Mouse (Mus musculus) intestine, embryonic 14.5 days (tissue): ENCODE results near the gene Cxcl12. TPM values are rescaled to one million over a fixed set of nuclear protein-coding genes. Genes with fewer than 3 reads are reported as not detected.

Experiments
- ATAC-seq: fragments of 200-750 bp; cut with Nextera tagmentation; replicated peaks from 2 replicates; pipeline ENCODE4 v1.8.0; 2017; ENCODE audit warnings: low read depth, moderate number of reproducible peaks, moderate TSS enrichment, moderate library complexity; ENCODE audit not compliant: low FRiP score, low TSS enrichment
- DNase-seq: peaks from one replicate; pipeline ENCODE4 v3.0.0-alpha.2; 2018; ENCODE audit warnings: low spot score
- H3K27ac ChIP-seq: fragments of 300-500 bp; sonication (generic); 2 replicates; pipeline ENCODE4 v1.5.1; 2014; ENCODE audit warnings: low read depth, mild to moderate bottlenecking, control low read depth
- H3K27me3 ChIP-seq: fragments of 300-500 bp; sonication (generic); replicated peaks from 2 replicates; pipeline ENCODE4 v1.6.1; 2014; ENCODE audit warnings: low read length, control low read depth; ENCODE audit not compliant: control insufficient read depth, insufficient read depth
- H3K36me3 ChIP-seq: fragments of 300-500 bp; sonication (generic); 2 replicates; pipeline ENCODE4 v1.6.1; 2014; ENCODE audit warnings: low read length, control low read depth; ENCODE audit not compliant: control insufficient read depth, insufficient read depth
- H3K4me1 ChIP-seq: fragments of 300-500 bp; sonication (generic); replicated peaks from 2 replicates; pipeline ENCODE4 v1.6.1; 2014; ENCODE audit warnings: low read length, control low read depth, mixed read lengths; ENCODE audit not compliant: control insufficient read depth, insufficient read depth
- H3K4me2 ChIP-seq: fragments of 300-500 bp; sonication (generic); 2 replicates; pipeline ENCODE4 v1.6.1; 2014; ENCODE audit warnings: low read length
- H3K4me3 ChIP-seq: fragments of 300-500 bp; sonication (generic); 2 replicates; pipeline ENCODE4 v1.5.1; 2014; ENCODE audit warnings: low read depth, low read length, control low read depth, mixed read lengths
- H3K9ac ChIP-seq: fragments of 300-500 bp; sonication (generic); 2 replicates; pipeline ENCODE4 v1.6.1; 2014; ENCODE audit warnings: mild to moderate bottlenecking, low read length
- H3K9me3 ChIP-seq: fragments of 300-500 bp; sonication (generic); 2 replicates; pipeline ENCODE4 v1.6.1; 2016; ENCODE audit warnings: low read length, control low read depth; ENCODE audit not compliant: control insufficient read depth
- WGBS: fragments of 180-500 bp; shearing (Covaris S2); extraction: QIAGEN DNeasy Blood & Tissue Kit; methylation state at CpG from one replicate; pipeline ENCODE4 v1.1.7; 2014; 5-methylcytosine and 5-hydroxymethylcytosine counted together
- polyA plus RNA-seq: library from polyadenylated mRNA; unstranded; fragments of >200 nt; fragmentation: Nextera tagmentation; extraction: Ambion mirVana; gene quantifications from 2 replicates; pipeline ENCODE4 v1.2.1, GENCODE M21; 2014

The Cxcl12 gene
- polyA plus RNA-seq: 170 and 189 TPM in 2 replicates

DNA sequence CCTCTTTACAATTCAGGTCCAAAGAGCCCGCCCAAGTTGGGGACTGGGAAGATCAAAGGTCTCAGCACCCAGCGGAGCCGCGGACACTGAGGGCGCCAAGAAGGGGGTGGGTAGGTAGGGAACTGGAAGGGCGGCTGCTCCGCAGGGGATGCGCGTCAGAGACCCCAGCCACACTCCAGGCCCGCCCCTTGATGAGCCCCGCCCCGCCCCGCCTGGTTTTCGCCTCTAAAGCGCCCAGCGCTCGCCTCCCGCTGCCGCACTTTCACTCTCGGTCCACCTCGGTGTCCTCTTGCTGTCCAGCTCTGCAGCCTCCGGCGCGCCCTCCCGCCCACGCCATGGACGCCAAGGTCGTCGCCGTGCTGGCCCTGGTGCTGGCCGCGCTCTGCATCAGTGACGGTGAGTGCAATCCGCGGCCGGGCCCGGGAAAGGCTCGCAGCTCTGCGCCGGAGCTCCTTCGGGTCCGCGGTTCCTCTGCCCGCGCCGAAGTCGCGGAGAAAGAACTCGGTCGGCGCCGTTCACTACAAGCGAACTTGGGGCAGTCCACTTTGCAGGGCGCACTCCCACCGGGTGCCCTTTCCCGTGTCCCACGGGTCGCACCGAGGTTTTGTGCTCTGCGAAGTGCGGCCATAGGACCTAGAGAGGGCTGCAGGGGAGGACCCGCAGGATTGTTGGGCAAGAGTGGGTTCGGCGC, at the start of gene Cxcl12:
Cxcl12 (plus strand) TSS at position 215 of the 691 bp plus-strand sequence.
- H3K9me3 ChIP-seq: no peaks in the 10 kb centered on the region
- H3K4me1 ChIP-seq: peaks cover 26% of the 10 kb centered on the region
- peak; percentile 87 for DNase-seq
- peak within 1 kb of the TSS; percentile 59 for H3K27ac ChIP-seq
- peaks cover 12% of the 10 kb centered on the region; the same call in 1 of the 2 replicates for H3K36me3 ChIP-seq
- WGBS: under 1% methylated on average over 64 of the region's 64 CpGs
- peak within 1 kb of the TSS; percentile 87 for H3K4me2 ChIP-seq
- peak within 1 kb of the TSS; percentile 69 for H3K9ac ChIP-seq
- ATAC-seq: peak; percentile 67
- H3K4me3 ChIP-seq: peak within 1 kb of the TSS; percentile 80
- peaks cover 7% of the 10 kb centered on the region for H3K27me3 ChIP-seq

DNA sequence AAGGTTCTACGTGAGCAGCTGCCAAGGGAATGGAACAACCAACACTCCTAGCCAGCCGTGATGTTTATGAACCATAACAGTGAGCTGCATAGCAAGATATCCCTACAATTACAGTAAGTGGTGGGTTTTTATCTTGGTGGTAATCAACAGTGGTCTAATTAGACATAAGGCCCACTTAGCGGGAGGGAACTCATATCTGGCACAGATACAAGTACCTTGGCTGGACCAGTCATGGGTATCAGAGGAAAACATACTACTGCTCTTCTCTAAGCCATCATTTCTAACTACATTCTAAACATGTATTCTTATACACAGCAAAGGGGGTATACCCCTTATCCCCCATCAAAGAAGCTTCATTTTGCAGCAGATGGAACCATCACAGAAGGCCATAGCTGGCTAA, 46.3 kb upstream of the Cxcl12 start:
- no peak overlapping the region for H3K27ac ChIP-seq
- H3K9ac ChIP-seq: no peak overlapping the region
- H3K4me3 ChIP-seq: no peak overlapping the region
- no peak overlapping the region for H3K4me2 ChIP-seq
- H3K27me3 ChIP-seq: no peaks in the 10 kb centered on the region
- DNase-seq (no peak), ATAC-seq (no peak)
- no peaks in the 10 kb centered on the region for H3K36me3 ChIP-seq
- no peaks in the 10 kb centered on the region for H3K4me1 ChIP-seq
- 95% methylated on average over 3 of the region's 3 CpGs for WGBS
- no peaks in the 10 kb centered on the region for H3K9me3 ChIP-seq

DNA sequence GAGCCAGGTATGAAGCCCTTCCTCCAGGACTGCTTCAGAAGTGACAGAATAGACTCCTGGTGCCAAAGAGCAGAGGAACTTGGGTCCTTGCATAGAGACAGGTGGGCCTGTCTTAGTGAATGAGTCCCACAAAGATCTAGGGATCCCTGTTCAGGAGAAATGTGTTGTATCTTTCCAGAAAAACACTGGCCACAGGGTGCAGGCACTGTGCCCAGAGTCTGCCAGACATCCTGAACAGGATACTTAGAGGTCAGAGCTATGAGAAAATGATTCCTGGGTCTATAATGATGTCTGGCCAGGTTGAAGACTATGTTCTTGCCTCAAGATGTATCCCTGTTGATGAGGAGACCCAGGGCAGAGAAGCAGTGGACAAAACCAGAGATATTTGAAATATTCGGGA, 42.0 kb upstream of the Cxcl12 start:
- Histone ChIP-seq H3K4me1 (peaks cover 32% of the 10 kb centered on the region), H3K27ac (no peak overlapping the region), H3K36me3 (no peaks in the 10 kb centered on the region), H3K9me3 (no peaks in the 10 kb centered on the region), H3K9ac (no peak overlapping the region), H3K4me2 (no peak overlapping the region), H3K4me3 (no peak overlapping the region), H3K27me3 (no peaks in the 10 kb centered on the region)
- 86% methylated on average over 1 of the region's 1 CpGs for WGBS
- no peak for DNase-seq
- ATAC-seq: no peak

DNA sequence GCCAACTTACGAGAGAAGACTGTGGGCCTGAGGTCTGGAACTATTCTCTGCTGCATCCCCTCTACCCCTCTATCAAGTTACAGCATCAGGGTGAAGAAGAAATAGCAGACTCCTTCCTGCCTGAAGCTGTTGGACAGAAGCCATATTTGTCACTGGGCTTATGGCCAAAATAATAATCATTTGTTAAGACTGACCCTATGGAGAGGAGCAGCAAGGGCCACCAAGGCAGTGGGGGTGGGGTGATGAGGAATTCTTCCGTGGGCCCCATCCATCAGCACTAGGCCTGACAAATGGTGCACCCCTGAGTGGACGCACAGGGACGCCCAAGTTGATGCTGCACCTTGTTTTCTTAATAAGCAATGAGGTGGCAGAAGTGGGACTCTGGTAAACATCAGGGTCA, 38.9 kb upstream of the Cxcl12 start:
- H3K4me2 ChIP-seq: no peak overlapping the region
- no peaks in the 10 kb centered on the region for H3K9me3 ChIP-seq
- H3K4me3 ChIP-seq: no peak overlapping the region
- DNase-seq (peak; percentile 63), ATAC-seq (no peak; the same call in 1 of the 2 replicates)
- H3K27ac ChIP-seq: peak overlapping the region; percentile 3; the same call in 1 of the 2 replicates
- peaks cover 39% of the 10 kb centered on the region for H3K4me1 ChIP-seq
- H3K36me3 ChIP-seq: no peaks in the 10 kb centered on the region
- 29% methylated on average over 4 of the region's 4 CpGs for WGBS
- H3K27me3 ChIP-seq: no peaks in the 10 kb centered on the region
- H3K9ac ChIP-seq: no peak overlapping the region

DNA sequence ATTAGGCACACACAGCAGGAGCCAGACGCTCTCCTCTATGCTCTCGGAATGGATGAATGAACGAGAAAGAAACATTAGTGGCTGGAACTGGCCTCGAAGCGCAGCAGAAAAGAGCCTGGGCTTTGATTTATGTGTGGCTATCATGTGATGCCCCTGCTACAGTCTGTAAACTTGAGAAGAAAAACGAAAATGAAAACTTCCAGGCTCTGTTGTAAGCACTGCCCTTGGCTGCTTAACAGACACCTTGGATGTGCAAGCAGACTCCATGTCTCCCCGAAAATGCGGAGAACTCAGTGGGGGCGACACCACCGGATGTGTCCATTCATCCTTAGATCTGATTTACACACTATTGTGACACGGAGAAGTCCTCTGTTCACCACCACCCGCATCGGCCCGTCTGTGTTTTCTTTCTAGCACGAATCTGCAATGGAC, 37.6 kb upstream of the Cxcl12 start:
- H3K36me3 ChIP-seq: no peaks in the 10 kb centered on the region
- no peaks in the 10 kb centered on the region for H3K9me3 ChIP-seq
- H3K4me3 ChIP-seq: no peak overlapping the region
- peak overlapping the region; percentile 36 for H3K4me2 ChIP-seq
- peak; percentile 82 for ATAC-seq
- WGBS: 25% methylated on average over 15 of the region's 15 CpGs
- DNase-seq: peak; percentile 69
- H3K9ac ChIP-seq: no peak overlapping the region; the same call in 1 of the 2 replicates
- H3K27ac ChIP-seq: peak overlapping the region; percentile 40
- H3K27me3 ChIP-seq: no peaks in the 10 kb centered on the region
- H3K4me1 ChIP-seq: peaks cover 39% of the 10 kb centered on the region

DNA sequence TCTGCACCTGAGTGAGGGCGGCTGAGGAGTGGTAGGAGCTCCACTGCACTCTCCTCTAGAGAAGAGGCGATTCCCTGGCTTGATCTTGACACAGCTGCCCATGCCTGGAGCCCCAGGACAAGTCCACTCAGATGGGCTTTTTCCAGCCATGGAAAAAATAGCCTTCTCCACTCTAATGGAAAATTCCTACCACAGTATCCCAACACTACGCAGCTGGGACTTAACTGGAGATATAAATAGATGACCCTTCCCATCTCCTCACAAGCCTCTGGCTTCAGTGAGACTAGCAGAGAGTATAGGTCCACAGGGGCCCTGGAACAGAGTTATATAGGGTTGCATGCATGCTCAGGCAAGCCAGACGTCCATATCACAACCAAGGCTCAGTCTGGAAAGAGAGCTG, 33.8 kb upstream of the Cxcl12 start:
- no peaks in the 10 kb centered on the region for H3K36me3 ChIP-seq
- WGBS: 70% methylated on average over 4 of the region's 4 CpGs
- H3K27me3 ChIP-seq: no peaks in the 10 kb centered on the region
- DNase-seq: no peak
- peaks cover 34% of the 10 kb centered on the region for H3K4me1 ChIP-seq
- no peaks in the 10 kb centered on the region for H3K9me3 ChIP-seq
- H3K4me3 ChIP-seq: no peak overlapping the region
- no peak for ATAC-seq
- no peak overlapping the region for H3K9ac ChIP-seq
- H3K27ac ChIP-seq: no peak overlapping the region
- H3K4me2 ChIP-seq: no peak overlapping the region

DNA sequence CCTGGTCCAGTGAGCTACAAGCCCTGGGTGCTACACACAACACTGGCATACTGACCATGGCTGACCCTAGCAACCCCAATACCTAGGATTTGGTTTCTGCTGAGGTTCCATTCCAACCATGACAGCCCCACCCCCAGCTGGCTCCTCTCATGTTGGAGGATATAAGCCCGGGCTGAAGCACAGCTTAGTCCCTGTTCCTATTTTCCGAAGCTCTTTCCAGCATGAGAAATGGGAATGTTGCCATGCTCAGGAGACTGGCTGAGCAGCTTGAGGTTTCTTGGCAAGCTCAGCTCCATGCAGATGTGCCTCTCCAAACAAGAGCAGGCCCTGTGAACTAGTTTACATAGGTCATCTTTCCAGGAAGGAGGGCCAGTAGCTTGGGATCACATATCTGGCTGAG, 30.6 kb upstream of the Cxcl12 start:
- Histone ChIP-seq H3K4me1 (peaks cover 8% of the 10 kb centered on the region; the same call in 1 of the 2 replicates), H3K4me2 (no peak overlapping the region), H3K36me3 (no peaks in the 10 kb centered on the region), H3K27ac (no peak overlapping the region), H3K9ac (no peak overlapping the region), H3K9me3 (no peaks in the 10 kb centered on the region), H3K27me3 (no peaks in the 10 kb centered on the region), H3K4me3 (no peak overlapping the region)
- DNase-seq (no peak), ATAC-seq (no peak)
- WGBS: 49% methylated on average over 2 of the region's 2 CpGs

DNA sequence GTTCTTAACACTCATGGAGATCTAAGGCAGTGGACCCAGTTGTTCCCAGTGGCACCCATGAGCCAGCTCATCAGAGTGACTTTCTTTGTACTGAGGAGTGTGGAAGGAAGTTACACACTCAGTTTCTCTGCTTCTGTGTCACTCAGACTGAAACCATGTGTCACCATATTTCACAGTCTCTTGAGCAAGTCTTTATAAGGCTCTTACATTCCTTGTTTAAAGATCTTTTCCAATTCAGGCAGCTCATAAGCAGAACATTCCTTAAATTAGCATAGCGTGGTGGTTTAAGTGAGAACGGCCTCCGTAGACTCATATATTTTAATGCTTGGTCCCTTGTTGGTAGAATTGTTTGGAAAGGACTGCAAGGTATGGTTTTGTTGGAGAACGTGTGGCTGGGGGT, 27.4 kb upstream of the Cxcl12 start:
- ATAC-seq (no peak), DNase-seq (no peak)
- H3K27me3 ChIP-seq: no peaks in the 10 kb centered on the region
- 87% methylated on average over 4 of the region's 4 CpGs for WGBS
- no peak overlapping the region for H3K4me3 ChIP-seq
- no peak overlapping the region for H3K27ac ChIP-seq
- peaks cover 8% of the 10 kb centered on the region; the same call in 1 of the 2 replicates for H3K4me1 ChIP-seq
- H3K9ac ChIP-seq: no peak overlapping the region
- H3K9me3 ChIP-seq: no peaks in the 10 kb centered on the region
- no peaks in the 10 kb centered on the region for H3K36me3 ChIP-seq
- H3K4me2 ChIP-seq: no peak overlapping the region

DNA sequence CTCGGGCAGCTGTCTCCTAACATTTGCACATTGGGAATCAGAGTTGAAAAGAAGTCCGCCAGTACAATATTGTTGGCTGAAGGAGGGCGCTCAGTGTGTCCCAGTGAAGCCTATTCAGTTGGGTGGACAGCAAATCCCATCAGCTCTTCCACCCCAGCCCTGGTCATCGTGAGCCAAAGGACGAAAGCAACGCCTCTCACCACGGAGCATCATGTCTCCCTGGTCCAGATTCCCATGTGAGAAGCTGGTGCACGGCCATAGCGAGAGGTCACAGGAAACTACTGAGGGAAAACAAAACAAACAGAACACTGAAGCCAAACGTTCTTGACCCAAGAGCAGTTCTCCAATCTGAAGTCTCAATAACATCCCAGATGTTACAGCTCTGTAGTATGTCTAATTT, 21.4 kb upstream of the Cxcl12 start:
- H3K4me1 ChIP-seq: peaks cover 5% of the 10 kb centered on the region; the same call in 1 of the 2 replicates
- no peak overlapping the region for H3K4me2 ChIP-seq
- no peak overlapping the region; the same call in 1 of the 2 replicates for H3K27ac ChIP-seq
- H3K4me3 ChIP-seq: no peak overlapping the region
- H3K36me3 ChIP-seq: no peaks in the 10 kb centered on the region
- ATAC-seq: no peak
- no peaks in the 10 kb centered on the region for H3K27me3 ChIP-seq
- H3K9me3 ChIP-seq: no peaks in the 10 kb centered on the region
- WGBS: 82% methylated on average over 10 of the region's 10 CpGs
- H3K9ac ChIP-seq: no peak overlapping the region
- no peak for DNase-seq
